Mouse (Mus musculus) heart, embryonic 10.5 days (tissue): ENCODE results near the gene Agrn. TPM values are rescaled to one million over a fixed set of nuclear protein-coding genes. Genes with fewer than 3 reads are reported as not detected.

Experiments used
- DNase-seq: peaks from one replicate; pipeline ENCODE4 v3.0.0-alpha.2; 2017; ENCODE audit warnings: low spot score
- H3K27ac ChIP-seq: fragments of 300-500 bp; sonication (generic); 2 replicates; pipeline ENCODE4 v1.5.1; 2016; ENCODE audit warnings: mild to moderate bottlenecking
- H3K27me3 ChIP-seq: fragments of 300-500 bp; sonication (generic); 2 replicates; pipeline ENCODE4 v1.6.1; 2016; ENCODE audit warnings: mild to moderate bottlenecking; ENCODE audit not compliant: poor library complexity, insufficient read depth, severe bottlenecking
- H3K36me3 ChIP-seq: fragments of 300-500 bp; sonication (generic); 2 replicates; pipeline ENCODE4 v1.6.1; 2016; ENCODE audit warnings: mild to moderate bottlenecking, moderate library complexity
- H3K4me1 ChIP-seq: fragments of 300-500 bp; sonication (generic); 2 replicates; pipeline ENCODE4 v1.6.1; 2016; ENCODE audit warnings: mild to moderate bottlenecking
- H3K4me3 ChIP-seq: fragments of 300-500 bp; sonication (generic); 2 replicates; pipeline ENCODE4 v1.5.1; 2016; ENCODE audit warnings: mild to moderate bottlenecking, moderate library complexity
- H3K9me3 ChIP-seq: fragments of 300-500 bp; sonication (generic); 2 replicates; pipeline ENCODE4 v1.6.1; 2016; ENCODE audit warnings: mild to moderate bottlenecking, moderate library complexity
- WGBS: fragments of 180-500 bp; shearing (Covaris S2); methylation state at CpG from one replicate; pipeline ENCODE4 v1.1.7; 2016; 5-methylcytosine and 5-hydroxymethylcytosine counted together
- polyA plus RNA-seq: library from polyadenylated mRNA; unstranded; fragments of >200 nt; fragmentation: Nextera tagmentation; extraction: Ambion mirVana; gene quantifications from 2 replicates; pipeline ENCODE4 v1.2.1, GENCODE M21; 2016

Agrn gene
- polyA plus RNA-seq, 1 experiment from 2014 or later, result 51.3 TPM

- 3% methylated on average over 35 of the region's 35 CpGs for WGBS
- peaks cover 52% of the 10 kb centered on the region for H3K4me1 ChIP-seq
- peak overlapping the region; percentile 96 for H3K27ac ChIP-seq
- no peaks in the 10 kb centered on the region for H3K27me3 ChIP-seq
- peak overlapping the region; percentile 94 for H3K4me3 ChIP-seq
- peak; percentile 82 for DNase-seq
- peaks cover 33% of the 10 kb centered on the region for H3K36me3 ChIP-seq
- H3K9me3 ChIP-seq, result no peaks in the 10 kb centered on the region
These were observed 1.1 kb downstream of the Agrn start for GRCm38 (mm10) chr4:156195927-156196870.

DNA sequence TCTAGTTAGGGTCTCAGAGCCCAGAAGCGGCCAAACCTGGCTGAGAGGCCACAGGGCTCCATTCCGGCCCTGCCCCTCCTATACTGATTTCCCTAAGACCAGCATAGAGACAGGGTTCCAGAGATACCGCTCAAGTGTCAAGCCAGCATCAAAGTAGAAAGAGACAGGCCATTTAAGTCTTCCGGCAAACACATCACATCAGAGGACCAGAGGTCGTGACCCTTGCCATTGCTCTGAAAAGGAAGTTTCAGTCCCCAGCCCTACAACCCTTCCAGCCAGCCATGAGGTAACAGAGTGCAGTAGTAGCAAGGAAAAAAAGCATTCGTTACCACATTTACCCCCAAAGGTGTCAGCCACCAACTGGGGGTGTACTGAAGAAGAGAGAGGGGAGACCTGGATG is 2.9 kb downstream of the Agrn start:
- Histone ChIP-seq H3K27me3 (no peaks in the 10 kb centered on the region), H3K9me3 (no peaks in the 10 kb centered on the region), H3K27ac (no peak overlapping the region), H3K4me1 (peaks cover 71% of the 10 kb centered on the region), H3K4me3 (peak overlapping the region; percentile 12; the same call in 1 of the 2 replicates), H3K36me3 (peaks cover 50% of the 10 kb centered on the region)
- DNase-seq, result no peak
- 31% methylated on average over 6 of the region's 6 CpGs for WGBS

DNA sequence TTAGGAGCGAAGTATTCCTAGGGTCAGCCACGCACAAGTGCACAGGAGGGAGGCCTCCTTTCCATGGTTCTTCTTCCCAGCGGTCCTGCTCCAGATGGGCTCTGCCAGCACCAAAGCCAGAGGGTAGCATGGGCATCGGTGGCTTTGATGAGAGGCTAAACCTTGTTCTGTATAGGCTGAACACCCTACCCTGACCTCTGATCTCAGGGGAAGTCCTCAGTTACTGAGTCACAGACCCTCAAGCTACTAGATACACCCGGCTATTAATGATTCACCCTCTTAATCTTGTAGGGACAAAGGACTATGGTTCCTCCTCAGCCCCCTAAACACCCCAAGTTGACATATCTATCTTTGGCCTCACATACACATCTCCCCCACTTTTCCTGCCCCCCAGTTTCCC is 3.4 kb downstream of the Agrn start:
- H3K4me1 ChIP-seq, result peaks cover 75% of the 10 kb centered on the region
- peaks cover 50% of the 10 kb centered on the region for H3K36me3 ChIP-seq
- no peaks in the 10 kb centered on the region for H3K9me3 ChIP-seq
- WGBS, result 68% methylated on average over 5 of the region's 5 CpGs
- H3K27ac ChIP-seq, result no peak overlapping the region
- no peaks in the 10 kb centered on the region for H3K27me3 ChIP-seq
- H3K4me3 ChIP-seq, result 0 out of 2 replicates have a peak overlapping the region, but pooled peaks have one; percentile 12
- DNase-seq, result no peak

- H3K4me1 ChIP-seq, result peaks cover 82% of the 10 kb centered on the region
- H3K27me3 ChIP-seq, result no peaks in the 10 kb centered on the region
- H3K27ac ChIP-seq, result peak overlapping the region; percentile 57
- WGBS, result 6% methylated on average over 2 of the region's 2 CpGs
- peaks cover 50% of the 10 kb centered on the region for H3K36me3 ChIP-seq
- no peak for DNase-seq
- peak overlapping the region; percentile 29 for H3K4me3 ChIP-seq
- no peaks in the 10 kb centered on the region for H3K9me3 ChIP-seq
These were observed 4.1 kb downstream of the Agrn start for GRCm38 (mm10) chr4:156193200-156193590.

DNA sequence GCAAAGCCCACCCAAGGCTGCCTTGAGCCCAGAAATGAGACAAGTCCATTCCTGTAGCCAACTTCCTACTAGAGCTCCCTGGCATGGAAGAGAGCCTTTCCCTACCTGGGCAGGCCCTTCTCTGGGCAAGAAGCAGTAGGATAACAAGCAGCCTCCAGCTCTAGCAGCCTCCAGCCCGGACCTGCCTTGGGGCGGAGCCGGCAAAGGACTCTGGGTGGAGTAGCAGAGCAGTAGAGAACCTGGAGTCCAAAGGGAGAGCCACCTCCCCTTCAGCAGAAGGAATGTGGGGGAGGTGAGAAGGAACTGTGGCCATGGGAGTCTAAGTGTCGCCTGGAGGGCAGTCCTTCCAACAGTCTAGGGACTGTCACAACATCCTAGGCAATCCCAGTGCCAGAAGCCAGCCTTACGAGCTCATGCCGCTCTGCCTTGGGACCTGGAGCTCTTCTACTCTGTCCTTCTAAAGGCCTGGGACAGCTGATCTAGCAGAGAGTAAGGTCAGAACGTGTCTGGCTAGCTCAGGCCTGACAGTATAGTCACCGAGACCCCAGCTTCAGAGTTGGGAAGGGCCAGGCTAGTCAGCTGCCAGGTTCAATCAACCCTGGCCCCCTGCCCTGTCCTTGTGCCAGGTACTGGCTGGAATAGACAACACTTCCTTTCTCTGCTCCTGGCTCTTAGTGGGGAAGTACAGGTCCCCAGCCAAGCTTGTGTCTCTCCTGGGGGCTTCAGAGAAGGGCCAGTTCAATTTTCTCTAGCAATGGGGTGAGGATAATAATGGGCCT is 4.7 kb downstream of the Agrn start:
- H3K9me3 ChIP-seq, result no peaks in the 10 kb centered on the region
- H3K4me1 ChIP-seq, result peaks cover 84% of the 10 kb centered on the region
- 34% methylated on average over 8 of the region's 8 CpGs for WGBS
- H3K4me3 ChIP-seq, result peak overlapping the region; percentile 29; the same call in 1 of the 2 replicates
- DNase-seq, result no peak
- H3K27ac ChIP-seq, result peak overlapping the region; percentile 57
- peaks cover 50% of the 10 kb centered on the region for H3K36me3 ChIP-seq
- H3K27me3 ChIP-seq, result no peaks in the 10 kb centered on the region

- 8% methylated on average over 6 of the region's 6 CpGs for WGBS
- Histone ChIP-seq H3K27ac (peak overlapping the region; percentile 83), H3K9me3 (no peaks in the 10 kb centered on the region), H3K36me3 (peaks cover 55% of the 10 kb centered on the region), H3K4me1 (peaks cover 88% of the 10 kb centered on the region), H3K27me3 (no peaks in the 10 kb centered on the region), H3K4me3 (peak overlapping the region; percentile 34)
- no peak for DNase-seq
These were observed 8.4 kb downstream of the Agrn start for GRCm38 (mm10) chr4:156188811-156189323.

DNA sequence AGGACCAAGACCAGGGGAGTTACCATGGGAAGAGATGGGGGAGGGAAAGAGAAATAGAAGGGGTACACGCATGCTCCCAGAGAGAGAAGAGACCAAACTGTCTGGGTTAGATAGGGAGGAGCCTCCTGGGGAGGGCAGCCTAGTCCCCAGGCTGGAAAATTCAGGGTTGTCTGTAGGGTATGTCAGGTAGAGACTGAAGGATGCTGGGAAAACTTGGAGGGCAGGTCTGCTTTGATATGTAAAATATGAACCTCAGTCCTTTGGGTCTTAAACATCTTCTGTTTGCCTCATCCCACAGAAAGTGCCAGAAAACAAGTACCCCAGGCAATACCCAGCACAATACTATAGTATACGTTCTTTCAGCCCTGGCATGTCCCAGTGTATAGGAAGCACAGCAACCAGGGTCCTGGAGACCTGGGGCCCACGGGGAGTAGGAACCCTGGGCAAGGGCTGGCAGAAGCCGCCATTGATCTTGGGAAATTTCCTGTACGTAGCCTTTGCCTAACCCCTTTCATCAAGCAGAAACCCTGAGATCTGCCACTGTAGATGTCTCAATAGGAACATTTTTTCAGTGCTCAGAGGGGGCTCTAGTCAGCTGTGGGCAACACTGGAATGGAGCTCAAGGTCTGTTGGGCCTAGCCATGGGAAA is 9.0 kb downstream of the Agrn start:
- Histone ChIP-seq H3K27ac (peak overlapping the region; percentile 83), H3K27me3 (no peaks in the 10 kb centered on the region), H3K9me3 (no peaks in the 10 kb centered on the region), H3K4me1 (peaks cover 82% of the 10 kb centered on the region), H3K36me3 (peaks cover 51% of the 10 kb centered on the region), H3K4me3 (peak overlapping the region; percentile 34; the same call in 1 of the 2 replicates)
- no peak for DNase-seq
- 54% methylated on average over 5 of the region's 5 CpGs for WGBS

GRCm38 (mm10) chr4:156185950-156186850 is 11.1 kb downstream of the Agrn start:
- Histone ChIP-seq H3K9me3 (no peaks in the 10 kb centered on the region), H3K27ac (peak overlapping the region; percentile 80), H3K36me3 (peaks cover 54% of the 10 kb centered on the region), H3K4me3 (peak overlapping the region; percentile 57), H3K27me3 (no peaks in the 10 kb centered on the region), H3K4me1 (peaks cover 67% of the 10 kb centered on the region)
- WGBS, result 10% methylated on average over 31 of the region's 31 CpGs
- no peak for DNase-seq

DNA sequence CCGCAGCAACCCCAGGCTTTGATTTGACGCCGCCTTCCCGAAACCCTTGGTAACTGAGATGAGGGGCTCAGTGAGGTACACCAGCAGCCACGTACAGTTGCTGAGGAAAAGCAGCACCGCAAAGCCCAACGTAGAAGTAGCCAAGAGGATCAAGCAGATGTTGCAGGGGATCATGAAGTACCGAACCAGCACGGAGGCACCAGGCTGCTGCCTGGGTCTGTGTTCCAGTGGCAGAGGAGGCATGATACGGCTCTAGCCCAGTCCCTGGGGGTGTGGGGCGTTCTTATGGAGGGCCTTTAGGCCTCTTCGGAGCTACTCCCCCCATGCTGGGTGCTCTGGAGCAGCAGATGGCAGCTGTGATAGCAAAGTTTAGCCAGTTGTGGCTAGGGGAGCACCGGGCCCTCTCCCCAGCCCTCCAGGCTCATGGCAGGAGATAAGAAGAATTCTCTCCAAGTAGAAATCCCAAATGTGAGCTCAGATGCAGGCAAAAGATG is 11.8 kb downstream of the Agrn start:
- Histone ChIP-seq H3K4me1 (peaks cover 60% of the 10 kb centered on the region), H3K27me3 (no peaks in the 10 kb centered on the region), H3K9me3 (no peaks in the 10 kb centered on the region), H3K4me3 (peak overlapping the region; percentile 57), H3K36me3 (peaks cover 47% of the 10 kb centered on the region), H3K27ac (peak overlapping the region; percentile 80)
- DNase-seq, result no peak
- 62% methylated on average over 13 of the region's 13 CpGs for WGBS

DNA sequence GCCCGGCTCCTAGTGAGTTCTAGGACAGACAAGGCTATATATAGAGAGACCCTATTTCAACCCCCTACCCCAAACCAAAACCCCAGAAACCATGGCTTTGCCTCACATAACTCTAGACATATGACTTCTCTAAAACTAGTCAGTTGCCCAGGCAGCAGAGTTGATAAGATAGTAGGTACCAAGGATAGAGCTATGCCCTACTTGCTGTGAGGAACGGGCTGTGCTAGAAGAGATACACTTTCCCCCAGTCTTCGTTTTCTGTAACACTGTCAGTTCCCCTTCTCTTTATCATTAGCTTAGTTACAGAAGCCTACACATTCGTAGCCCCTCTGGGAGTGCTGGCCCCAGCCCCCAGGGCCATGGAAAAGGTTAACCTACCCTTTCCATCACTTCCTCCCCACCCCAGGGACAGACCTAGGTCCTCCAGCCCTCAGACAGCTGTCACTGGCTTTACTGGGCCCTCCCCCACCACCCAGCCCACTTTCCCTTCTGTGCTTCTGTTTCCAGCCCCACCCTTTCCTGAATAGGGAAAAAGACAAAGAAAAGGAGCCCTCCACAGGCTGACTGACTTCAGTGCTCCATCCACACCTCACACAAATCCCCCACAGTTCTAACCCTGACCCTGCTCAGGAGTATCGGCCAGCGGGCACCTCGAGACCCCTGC is 12.9 kb downstream of the Agrn start:
- peaks cover 44% of the 10 kb centered on the region for H3K36me3 ChIP-seq
- 65% methylated on average over 7 of the region's 7 CpGs for WGBS
- 0 out of 2 replicates have a peak overlapping the region, but pooled peaks have one; percentile 57 for H3K4me3 ChIP-seq
- 0 out of 2 replicates have a peak overlapping the region, but pooled peaks have one; percentile 45 for H3K27ac ChIP-seq
- no peaks in the 10 kb centered on the region for H3K27me3 ChIP-seq
- peaks cover 49% of the 10 kb centered on the region for H3K4me1 ChIP-seq
- no peaks in the 10 kb centered on the region for H3K9me3 ChIP-seq
- no peak for DNase-seq

- DNase-seq, result no peak
- Histone ChIP-seq H3K4me3 (no peak overlapping the region), H3K27ac (no peak overlapping the region), H3K27me3 (no peaks in the 10 kb centered on the region), H3K9me3 (no peaks in the 10 kb centered on the region), H3K4me1 (peaks cover 42% of the 10 kb centered on the region), H3K36me3 (peaks cover 51% of the 10 kb centered on the region)
- 74% methylated on average over 5 of the region's 5 CpGs for WGBS
These were observed 13.5 kb downstream of the Agrn start for GRCm38 (mm10) chr4:156183747-156184146.
